15 mouse cellular contexts compared by ENCODE assay signal in the genomic region with DNA sequence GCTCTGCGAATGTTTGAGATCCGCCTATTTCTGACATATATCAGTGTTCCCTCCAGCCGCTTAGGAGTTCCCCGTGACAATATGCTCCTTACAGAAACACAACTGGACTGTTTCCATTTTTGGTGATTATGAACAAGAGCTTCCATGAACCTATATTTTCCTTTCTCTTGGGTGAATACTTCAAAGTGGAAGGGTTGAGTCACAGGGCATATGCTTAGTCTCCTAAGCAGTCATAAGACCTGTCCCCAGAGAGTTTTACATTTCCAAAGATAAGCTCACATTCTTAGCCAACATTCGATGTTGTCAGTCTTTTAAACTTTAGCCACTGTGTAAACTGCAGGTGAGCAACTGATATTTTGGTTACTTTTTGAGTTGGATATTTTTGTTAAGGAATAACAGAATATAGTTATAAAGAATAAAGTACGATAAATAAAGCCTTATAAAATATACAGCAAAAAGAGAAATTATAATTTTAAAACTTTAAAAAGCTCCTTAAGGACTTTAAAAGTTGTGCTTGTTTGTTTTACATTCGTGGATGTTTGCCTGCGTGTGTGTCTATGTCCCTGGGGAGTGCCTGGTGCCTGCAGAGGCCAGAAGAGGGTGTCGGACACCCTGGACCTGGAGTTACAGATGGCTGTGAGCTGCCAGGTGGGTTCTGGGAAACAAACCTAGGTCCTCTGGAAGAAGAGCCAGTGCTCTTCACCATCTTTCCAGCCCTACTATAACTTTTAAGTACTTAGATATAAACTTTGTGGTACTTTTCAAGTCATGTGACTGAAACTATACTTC. TPM values are rescaled to one million over a fixed set of nuclear protein-coding genes. Genes with fewer than 3 reads are reported as not detected.
DNase-seq lines count a peak whose midpoint lies in the region; ATAC-seq and TF ChIP-seq lines count a peak whose summit lies in the region.
"Had no signal": no experiment of that assay in that cellular context is flagged by ENCODE, and none has a peak within 500 bp of the region (broad histone marks: within the 10 kb centered on the region; RNA-seq: fewer than 3 reads in every experiment).

No protein-coding gene starts in this region.

- H3K9me3 ChIP-seq in heart, embryonic 12.5 days (replicated peaks) = no peaks in the 10 kb centered on the region
- no peaks in the 10 kb centered on the region for H3K9me3 ChIP-seq in lung, postnatal 0 days (ENCODE audit: low read length)
- no peaks in the 10 kb centered on the region for H3K9me3 ChIP-seq in intestine, embryonic 16.5 days (ENCODE audit: control insufficient read depth, low read length)
- no peaks in the 10 kb centered on the region for H3K9me3 ChIP-seq in stomach, postnatal 0 days (ENCODE audit: control insufficient read depth, low read length)
- H3K9me3 ChIP-seq: forebrain, embryonic 15.5 days; limb, embryonic 13.5 days; megakaryocyte, embryonic 14.5 days; neural tube, embryonic 15.5 days had no signal

- TF ChIP-seq CTCF in lung, postnatal 0 days (IDR thresholded peaks at IDR 0.05) = no peak
- TF ChIP-seq CTCF in stomach, postnatal 0 days (IDR thresholded peaks at IDR 0.05; ENCODE audit: low read depth) = no peak

- ATAC-seq in heart, embryonic 12.5 days (ENCODE audit: insufficient number of reproducible peaks, low FRiP score) = peak; percentile 62; the same call in 1 of the 2 replicates
- peak; percentile 59 for ATAC-seq in lung, postnatal 0 days
- peak; percentile 66 for ATAC-seq in intestine, embryonic 16.5 days
- peak; percentile 62; the same call in 1 of the 2 replicates for ATAC-seq in stomach, postnatal 0 days (ENCODE audit: low FRiP score, low TSS enrichment)
- ATAC-seq in erythroblast, adult 5-6 weeks (replicated peaks; ENCODE audit: low FRiP score, poor library complexity, severe bottlenecking) = no peak
- ATAC-seq: forebrain, embryonic 15.5 days had no signal

- H3K4me1 ChIP-seq in heart, embryonic 12.5 days (replicated peaks) = peaks cover 51% of the 10 kb centered on the region
- H3K4me1 ChIP-seq in lung, postnatal 0 days (ENCODE audit: insufficient read depth, low read depth, low read length) = peaks cover 11% of the 10 kb centered on the region; the same call in 1 of the 2 replicates
- peaks cover 32% of the 10 kb centered on the region for H3K4me1 ChIP-seq in intestine, embryonic 16.5 days (ENCODE audit: control insufficient read depth, insufficient read depth, low read length)
- H3K4me1 ChIP-seq in stomach, postnatal 0 days (replicated peaks; ENCODE audit: control insufficient read depth, insufficient read depth) = peaks cover 7% of the 10 kb centered on the region
- H3K4me1 ChIP-seq: neural tube, embryonic 15.5 days had no signal

- no peaks in the 10 kb centered on the region for H3K27me3 ChIP-seq in heart, embryonic 12.5 days (replicated peaks)
- H3K27me3 ChIP-seq in lung, postnatal 0 days (replicated peaks; ENCODE audit: insufficient read depth, low read length) = no peaks in the 10 kb centered on the region
- H3K27me3 ChIP-seq in intestine, embryonic 16.5 days (replicated peaks; ENCODE audit: control insufficient read depth, insufficient read depth, low read length) = no peaks in the 10 kb centered on the region
- H3K27me3 ChIP-seq in stomach, postnatal 0 days (ENCODE audit: control insufficient read depth, insufficient read depth, low read length) = no peaks in the 10 kb centered on the region
- H3K27me3 ChIP-seq: forebrain, embryonic 15.5 days; limb, embryonic 13.5 days; megakaryocyte, embryonic 14.5 days; neural tube, embryonic 15.5 days had no signal

- H3K4me3 ChIP-seq in heart, embryonic 12.5 days = no peak overlapping the region
- H3K4me3 ChIP-seq in lung, postnatal 0 days (ENCODE audit: low read depth, low read length) = no peak overlapping the region
- H3K4me3 ChIP-seq in intestine, embryonic 16.5 days (ENCODE audit: low read length) = no peak overlapping the region
- no peak overlapping the region for H3K4me3 ChIP-seq in stomach, postnatal 0 days (ENCODE audit: low read depth, low read length)
- H3K4me3 ChIP-seq: forebrain, embryonic 15.5 days; limb, embryonic 13.5 days; megakaryocyte, embryonic 14.5 days; neural tube, embryonic 15.5 days had no signal

- H3K9ac ChIP-seq in heart, embryonic 12.5 days = no peak overlapping the region
- H3K9ac ChIP-seq in lung, postnatal 0 days (replicated peaks; ENCODE audit: low read depth) = no peak overlapping the region
- no peak overlapping the region for H3K9ac ChIP-seq in intestine, embryonic 16.5 days (ENCODE audit: low read depth, low read length)
- H3K9ac ChIP-seq in stomach, postnatal 0 days (ENCODE audit: low read length) = no peak overlapping the region
- H3K9ac ChIP-seq: forebrain, embryonic 15.5 days; limb, embryonic 13.5 days; neural tube, embryonic 15.5 days had no signal

- H3K27ac ChIP-seq in heart, embryonic 12.5 days (ENCODE audit: poor library complexity, severe bottlenecking) = peak overlapping the region; percentile 60
- peak overlapping the region; percentile 55 for H3K27ac ChIP-seq in lung, postnatal 0 days (ENCODE audit: low read length)
- peak overlapping the region; percentile 25; the same call in 1 of the 2 replicates for H3K27ac ChIP-seq in intestine, embryonic 16.5 days (ENCODE audit: low read length)
- peak overlapping the region; percentile 41 for H3K27ac ChIP-seq in stomach, postnatal 0 days (replicated peaks)
- H3K27ac ChIP-seq: forebrain, embryonic 15.5 days; limb, embryonic 13.5 days; neural tube, embryonic 15.5 days had no signal

- DNase-seq in heart, adult 8-10 months (ENCODE audit: low spot score) = no peak
- DNase-seq in lung, postnatal 0 days (ENCODE audit: low spot score) = peak; percentile 74
- no peak for DNase-seq in lung, postnatal 4 days
- no peak for DNase-seq in stomach, postnatal 0 days (ENCODE audit: low spot score)
- no peak for DNase-seq in cerebellum, postnatal 10 days
- DNase-seq: adrenal gland, postnatal 14 days; heart, adult 18-20 months; kidney, adult 9 months had no signal

- H3K36me3 ChIP-seq in heart, embryonic 12.5 days = no peaks in the 10 kb centered on the region
- no peaks in the 10 kb centered on the region for H3K36me3 ChIP-seq in lung, postnatal 0 days (ENCODE audit: insufficient read depth, low read length)
- no peaks in the 10 kb centered on the region for H3K36me3 ChIP-seq in intestine, embryonic 16.5 days (ENCODE audit: control insufficient read depth, insufficient read depth, low read length)
- no peaks in the 10 kb centered on the region for H3K36me3 ChIP-seq in stomach, postnatal 0 days (ENCODE audit: control insufficient read depth, insufficient read depth, low read length)
- H3K36me3 ChIP-seq: forebrain, embryonic 15.5 days; limb, embryonic 13.5 days; neural tube, embryonic 15.5 days had no signal

- TF ChIP-seq EP300 in lung, postnatal 0 days (IDR thresholded peaks at IDR 0.05) = peak; percentile 82
- no peak for TF ChIP-seq EP300 in stomach, postnatal 0 days (optimal IDR thresholded peaks at IDR 0.05)

- WGBS in heart, embryonic 12.5 days = 60% methylated on average over 9 of the region's 9 CpGs
- 61% methylated on average over 9 of the region's 9 CpGs for WGBS in lung, postnatal 0 days
- WGBS in intestine, embryonic 16.5 days = 54% methylated on average over 9 of the region's 9 CpGs
- WGBS in stomach, postnatal 0 days = 45% methylated on average over 9 of the region's 9 CpGs

- H3K4me2 ChIP-seq in heart, embryonic 12.5 days = no peak overlapping the region
- no peak overlapping the region for H3K4me2 ChIP-seq in lung, postnatal 0 days (replicated peaks; ENCODE audit: low read depth, low read length)
- H3K4me2 ChIP-seq in intestine, embryonic 16.5 days (ENCODE audit: low read depth, low read length) = no peak overlapping the region
- no peak overlapping the region for H3K4me2 ChIP-seq in stomach, postnatal 0 days (replicated peaks; ENCODE audit: low read depth)
- H3K4me2 ChIP-seq: forebrain, embryonic 15.5 days; limb, embryonic 13.5 days; neural tube, embryonic 15.5 days had no signal

RNA-seq across cellular contexts. Expression of a gene that starts 18.6 kb away (rescaled TPM):
- polyA plus RNA-seq in heart, embryonic 12.5 days (2016; fragmentation: Nextera tagmentation; extraction: Ambion mirVana) = 14.0 and 14.3 TPM in 2 replicates
- total RNA-seq in heart, adult 8-10 months (2022) = 10 to 100 TPM in 2 of 4 experiments, 1 to 10 TPM in 2; 7.4 to 11.5 (median 9.4) TPM
- polyA plus RNA-seq in lung, postnatal 0 days (2015; fragmentation: Nextera tagmentation; extraction: Ambion mirVana) = 12.4 and 14.5 TPM in 2 replicates
- polyA plus RNA-seq in intestine, embryonic 16.5 days (2015; fragmentation: Nextera tagmentation; extraction: Ambion mirVana) = 15.2 and 16.6 TPM in 2 replicates
- polyA plus RNA-seq in stomach, postnatal 0 days (2015; fragmentation: Nextera tagmentation; extraction: Ambion mirVana) = 9.3 and 10.8 TPM in 2 replicates
- total RNA-seq in erythroblast, adult 5-6 weeks (2015; ENCODE audit: low replicate concordance) = 0.84 and 6.5 TPM in 2 replicates
- 1.8 and 2.0 TPM in 2 replicates for total RNA-seq in erythroblast, adult 5-6 weeks (2017; ENCODE audit: low replicate concordance)

RNA-seq across cellular contexts. Expression of a gene that starts 19.0 kb away (rescaled TPM):
- polyA plus RNA-seq in heart, embryonic 12.5 days (2016; fragmentation: Nextera tagmentation; extraction: Ambion mirVana) = 91.3 and 94.0 TPM in 2 replicates
- total RNA-seq in heart, adult 8-10 months (2022) = 10 to 100 TPM; 66.0 to 75.4 (median 70.5) TPM
- polyA plus RNA-seq in lung, postnatal 0 days (2015; fragmentation: Nextera tagmentation; extraction: Ambion mirVana) = 106 and 107 TPM in 2 replicates
- 136 and 151 TPM in 2 replicates for polyA plus RNA-seq in intestine, embryonic 16.5 days (2015; fragmentation: Nextera tagmentation; extraction: Ambion mirVana)
- 150 TPM in 2 replicates for polyA plus RNA-seq in stomach, postnatal 0 days (2015; fragmentation: Nextera tagmentation; extraction: Ambion mirVana)
- 27.9 and 36.6 TPM in 2 replicates for total RNA-seq in erythroblast, adult 5-6 weeks (2015; ENCODE audit: low replicate concordance)
- 26.9 and 28.7 TPM in 2 replicates for total RNA-seq in erythroblast, adult 5-6 weeks (2017; ENCODE audit: low replicate concordance)
